Mouse (Mus musculus) embryonic fibroblast, embryonic 13.5 days (primary cell): Measurements from ENCODE around the gene Mex3d. TPM values are rescaled to one million over a fixed set of nuclear protein-coding genes. Genes with fewer than 3 reads are reported as not detected.

ENCODE experiments used
- H3K27ac ChIP-seq: 2 replicates; pipeline ENCODE4 v1.5.1; 2012; ENCODE audit warnings: low read length, control low read depth, inconsistent platforms; ENCODE audit not compliant: insufficient read depth
- H3K4me1 ChIP-seq: 2 replicates; pipeline ENCODE4 v1.6.1; 2011; ENCODE audit warnings: low read length; ENCODE audit not compliant: control insufficient read depth, insufficient read depth
- H3K4me3 ChIP-seq: 2 replicates; pipeline ENCODE4 v1.5.1; 2011; ENCODE audit warnings: mild to moderate bottlenecking, control low read depth, low read length; ENCODE audit not compliant: insufficient read depth
- CTCF ChIP-seq: IDR thresholded peaks from 2 replicates; pipeline ENCODE4 v1.5.1; 2011; ENCODE audit warnings: mild to moderate bottlenecking, control low read depth, low read length, moderate library complexity, borderline replicate concordance; ENCODE audit not compliant: insufficient read depth
- POLR2A ChIP-seq: IDR thresholded peaks from 2 replicates; pipeline ENCODE4 v1.6.1; 2011; ENCODE audit warnings: low read depth, mild to moderate bottlenecking, control low read depth, low read length, moderate library complexity
- polyA plus RNA-seq: library from polyadenylated mRNA; stranded (reverse); fragments of >200 nt; gene quantifications from 2 replicates; pipeline ENCODE4 v1.2.4, GENCODE M21; 2011; ENCODE audit warnings: low read depth; ENCODE audit not compliant: missing spikeins, insufficient read length

The Mex3d gene
- polyA plus RNA-seq, 1 experiment, result 40.4 TPM

DNA sequence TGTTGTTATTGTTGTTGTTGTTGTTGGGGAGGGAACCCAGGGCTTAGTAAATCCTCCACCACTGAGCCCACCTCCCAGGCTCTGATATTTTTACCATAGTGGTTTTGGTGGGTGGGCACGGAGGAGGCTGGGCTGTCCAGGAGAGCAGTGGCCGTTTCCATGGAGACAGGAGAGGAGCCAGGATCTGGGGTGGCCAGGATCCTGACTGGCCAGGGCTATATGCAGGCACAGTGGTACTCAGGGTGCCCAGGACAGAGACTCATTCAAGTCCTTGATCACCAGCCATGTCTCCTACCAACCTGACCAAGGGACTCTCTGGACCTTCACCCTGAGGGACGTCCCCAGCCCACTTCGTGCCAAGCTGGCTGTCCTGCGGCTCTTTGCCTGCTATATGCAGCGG lies 23.7 kb downstream of the Mex3d start:
- Histone ChIP-seq H3K27ac (no peak overlapping the region), H3K4me3 (no peak overlapping the region), H3K4me1 (no peaks in the 10 kb centered on the region; the same call in 1 of the 2 replicates)
- TF ChIP-seq POLR2A, result no peak
- no peak for TF ChIP-seq CTCF

DNA sequence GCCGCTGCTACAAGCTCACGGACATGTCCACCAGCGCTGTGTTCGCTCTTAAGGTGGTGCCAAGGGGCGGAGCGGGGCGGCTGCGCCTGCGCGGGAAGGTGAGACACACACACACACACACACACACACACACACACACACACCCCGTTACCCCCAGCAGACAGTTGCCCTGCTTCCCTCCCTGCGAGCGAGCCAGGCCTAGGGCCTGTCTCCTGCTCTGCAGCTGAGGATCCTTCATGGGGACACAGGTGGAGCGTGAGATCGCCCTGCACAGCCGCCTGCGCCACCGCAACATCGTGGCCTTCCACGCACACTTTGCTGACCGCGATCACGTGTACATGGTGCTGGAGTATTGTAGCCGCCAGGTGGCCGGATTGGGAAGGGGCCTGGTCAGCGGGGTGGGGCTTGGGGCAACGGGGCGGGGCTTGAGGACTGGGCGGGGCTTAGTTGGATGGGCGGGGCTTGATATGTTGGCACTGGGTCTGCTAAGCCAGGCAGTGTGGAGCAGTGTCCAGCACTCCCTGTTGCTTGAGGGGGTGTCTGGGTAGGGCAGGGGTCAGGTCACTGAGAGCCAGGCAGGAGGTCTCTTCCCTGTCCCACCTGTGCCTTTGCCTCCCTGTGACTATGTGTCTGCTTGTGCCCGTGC lies 29.3 kb downstream of the Mex3d start:
- no peak overlapping the region for H3K27ac ChIP-seq
- TF ChIP-seq CTCF (no peak), POLR2A (no peak)
- H3K4me1 ChIP-seq, result no peaks in the 10 kb centered on the region
- H3K4me3 ChIP-seq, result no peak overlapping the region

DNA sequence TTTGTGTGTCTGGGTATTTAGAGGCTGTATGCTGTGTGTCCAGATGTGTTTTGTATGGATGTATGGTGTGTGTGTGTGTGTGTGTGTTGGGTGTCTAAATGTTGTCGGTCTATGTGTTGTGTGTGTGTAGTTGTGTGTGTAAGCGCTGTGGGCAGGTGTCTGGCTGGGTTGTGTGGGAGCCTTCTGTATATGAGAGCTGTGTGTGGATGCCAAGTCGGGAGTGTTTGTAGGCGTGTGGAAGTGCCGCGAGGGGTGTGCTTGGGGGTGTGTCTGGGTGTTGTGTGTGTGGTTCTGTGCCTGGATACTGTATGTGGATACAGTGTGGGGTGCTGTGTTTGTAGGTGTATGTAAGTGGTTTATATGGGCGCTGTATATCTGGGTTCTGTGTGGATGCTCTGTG lies 30.1 kb downstream of the Mex3d start:
- Histone ChIP-seq H3K4me3 (no peak overlapping the region), H3K4me1 (no peaks in the 10 kb centered on the region), H3K27ac (no peak overlapping the region)
- TF ChIP-seq POLR2A, result no peak
- TF ChIP-seq CTCF, result no peak

DNA sequence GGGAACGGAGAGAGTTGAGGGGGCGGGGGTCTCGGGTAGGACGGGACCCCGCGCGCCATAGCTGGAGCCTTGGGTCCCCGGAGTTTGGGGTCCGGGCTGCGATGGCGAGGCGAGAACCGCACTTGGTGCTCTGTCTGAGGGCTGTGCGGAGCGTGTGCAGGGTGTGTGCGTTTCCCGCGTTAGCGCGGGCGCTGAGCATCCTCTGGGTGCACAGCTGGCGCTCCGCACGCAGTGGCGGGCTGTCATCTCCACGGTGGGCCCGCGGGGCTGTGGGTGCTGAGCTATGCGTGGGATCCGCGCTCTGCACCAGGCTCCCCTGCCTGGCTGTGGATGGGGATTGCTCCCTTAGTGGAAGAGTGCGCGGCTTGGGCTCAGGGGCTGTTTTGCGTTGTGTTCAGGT lies 30.7 kb downstream of the Mex3d start:
- no peak overlapping the region for H3K27ac ChIP-seq
- TF ChIP-seq POLR2A, result no peak
- no peak for TF ChIP-seq CTCF
- H3K4me3 ChIP-seq, result no peak overlapping the region
- H3K4me1 ChIP-seq, result no peaks in the 10 kb centered on the region

- Histone ChIP-seq H3K4me3 (no peak within 1 kb of the TSS), H3K4me1 (no peaks in the 10 kb centered on the region), H3K27ac (no peak within 1 kb of the TSS)
- TF ChIP-seq CTCF (no peak), POLR2A (no peak)
Observed at GRCm38 (mm10) chr10:80356001-80356682, 31.3 kb downstream of the Mex3d start, which contains the start of gene Plk5. Plk5 (plus strand) TSS chr10:80356459.

GRCm38 (mm10) chr10:80355431-80355830 lies 32.0 kb downstream of the Mex3d start:
- Histone ChIP-seq H3K27ac (no peak overlapping the region), H3K4me3 (no peak overlapping the region)
- TF ChIP-seq CTCF (no peak), POLR2A (no peak)

GRCm38 (mm10) chr10:80352727-80353126 lies 34.7 kb downstream of the Mex3d start:
- Histone ChIP-seq H3K4me1 (no peaks in the 10 kb centered on the region), H3K27ac (no peak overlapping the region), H3K4me3 (no peak overlapping the region)
- TF ChIP-seq POLR2A, result no peak
- no peak for TF ChIP-seq CTCF

More at GRCm38 (mm10) chr10:80355431-80355830, 32.0 kb downstream of the Mex3d start:
- H3K4me1 ChIP-seq, result no peaks in the 10 kb centered on the region

DNA sequence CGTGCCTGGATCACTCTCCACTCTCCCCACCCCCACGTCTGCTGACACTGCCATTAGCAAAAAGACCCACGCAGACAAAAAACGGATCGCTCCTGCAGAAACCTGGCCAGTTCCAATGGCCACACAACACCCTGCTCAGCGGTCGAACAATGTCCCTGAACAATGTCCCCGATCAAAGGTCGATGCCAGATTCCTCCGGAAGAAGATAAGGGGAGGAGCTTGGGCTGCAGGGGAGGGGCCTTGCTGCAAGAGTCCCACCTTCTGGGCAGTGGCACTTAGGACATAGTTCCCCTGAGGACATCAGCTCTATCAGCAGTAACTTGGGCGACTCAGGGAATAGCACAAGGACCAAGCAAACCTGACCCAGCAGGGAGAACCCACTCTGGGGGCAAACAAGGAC lies 35.6 kb downstream of the Mex3d start:
- Histone ChIP-seq H3K4me3 (no peak overlapping the region), H3K4me1 (no peaks in the 10 kb centered on the region), H3K27ac (no peak overlapping the region)
- no peak for TF ChIP-seq POLR2A
- TF ChIP-seq CTCF, result no peak

GRCm38 (mm10) chr10:80350292-80350691 lies 37.2 kb downstream of the Mex3d start:
- no peak overlapping the region for H3K4me3 ChIP-seq
- TF ChIP-seq POLR2A (no peak), CTCF (peak; percentile 96)

GRCm38 (mm10) chr10:80348981-80349380 lies 38.5 kb downstream of the Mex3d start:
- Histone ChIP-seq H3K4me1 (peaks cover 4% of the 10 kb centered on the region; the same call in 1 of the 2 replicates), H3K27ac (no peak overlapping the region), H3K4me3 (no peak overlapping the region)
- no peak for TF ChIP-seq CTCF
- no peak for TF ChIP-seq POLR2A

More at GRCm38 (mm10) chr10:80350292-80350691, 37.2 kb downstream of the Mex3d start:
- Histone ChIP-seq H3K4me1 (peaks cover 4% of the 10 kb centered on the region; the same call in 1 of the 2 replicates), H3K27ac (no peak overlapping the region)
